Mouse (Mus musculus) hindbrain, embryonic 15.5 days (tissue): ENCODE results near the gene Cacng4. TPM values are rescaled to one million over a fixed set of nuclear protein-coding genes. Genes with fewer than 3 reads are reported as not detected.
A peak's percentile ranks its signal among the peaks of the same experiment; 100 is the strongest.

Experiments
- ATAC-seq: fragments of 200-750 bp; cut with Nextera tagmentation; 2 replicates; pipeline ENCODE4 v1.8.0; 2017; ENCODE audit warnings: low read depth, moderate number of reproducible peaks, moderate TSS enrichment; ENCODE audit not compliant: low FRiP score
- H3K27ac ChIP-seq: fragments of 300-500 bp; sonication (generic); replicated peaks from 2 replicates; pipeline ENCODE4 v1.5.1; 2015; ENCODE audit warnings: mild to moderate bottlenecking, inconsistent platforms
- H3K27me3 ChIP-seq: fragments of 300-500 bp; sonication (generic); 2 replicates; pipeline ENCODE4 v1.6.1; 2015; ENCODE audit warnings: control low read depth, inconsistent platforms
- H3K36me3 ChIP-seq: fragments of 300-500 bp; sonication (generic); 2 replicates; pipeline ENCODE4 v1.6.1; 2015; ENCODE audit warnings: control low read depth, inconsistent platforms
- H3K4me1 ChIP-seq: fragments of 300-500 bp; sonication (generic); replicated peaks from 2 replicates; pipeline ENCODE4 v1.6.1; 2015; ENCODE audit warnings: control low read depth, inconsistent platforms
- H3K4me2 ChIP-seq: fragments of 300-500 bp; sonication (generic); 2 replicates; pipeline ENCODE4 v1.6.1; 2015; ENCODE audit warnings: moderate library complexity, mild to moderate bottlenecking, inconsistent platforms
- H3K4me3 ChIP-seq: fragments of 300-500 bp; sonication (generic); 2 replicates; pipeline ENCODE4 v1.5.1; 2015; ENCODE audit warnings: mild to moderate bottlenecking, inconsistent platforms
- H3K9ac ChIP-seq: fragments of 300-500 bp; sonication (generic); 2 replicates; pipeline ENCODE4 v1.6.1; 2015; ENCODE audit warnings: inconsistent platforms
- H3K9me3 ChIP-seq: fragments of 300-500 bp; sonication (generic); 2 replicates; pipeline ENCODE4 v1.6.1; 2016; ENCODE audit warnings: control low read depth, inconsistent platforms
- WGBS: fragments of 180-500 bp; shearing (Covaris S2); methylation state at CpG from one replicate; pipeline ENCODE4 v1.1.7; 2015; 5-methylcytosine and 5-hydroxymethylcytosine counted together
- polyA plus RNA-seq: library from polyadenylated mRNA; unstranded; fragments of >200 nt; fragmentation: Nextera tagmentation; extraction: Ambion mirVana; gene quantifications from 2 replicates; pipeline ENCODE4 v1.2.1, GENCODE M21; 2015

Cacng4 gene
- polyA plus RNA-seq, 1 experiment from 2014 or later: 81.1 TPM

GRCm38 (mm10) chr11:107794103-107794493, 259 bp downstream of the Cacng4 start:
- Histone ChIP-seq H3K27me3 (no peaks in the 10 kb centered on the region), H3K27ac (peak overlapping the region; percentile 98), H3K4me2 (peak overlapping the region; percentile 76), H3K4me3 (peak overlapping the region; percentile 59), H3K9me3 (no peaks in the 10 kb centered on the region), H3K4me1 (peaks cover 59% of the 10 kb centered on the region), H3K9ac (peak overlapping the region; percentile 87), H3K36me3 (peaks cover 9% of the 10 kb centered on the region; the same call in 1 of the 2 replicates)
- under 1% methylated on average over 29 of the region's 41 CpGs for WGBS
- ATAC-seq: peak; percentile 46

- no peaks in the 10 kb centered on the region for H3K27me3 ChIP-seq
- H3K4me2 ChIP-seq: peak overlapping the region; percentile 76
- ATAC-seq: peak; percentile 50
- H3K27ac ChIP-seq: peak overlapping the region; percentile 98
- peak overlapping the region; percentile 87 for H3K9ac ChIP-seq
- WGBS: under 1% methylated on average over 62 of the region's 64 CpGs
- H3K4me1 ChIP-seq: peaks cover 55% of the 10 kb centered on the region
- H3K9me3 ChIP-seq: no peaks in the 10 kb centered on the region
- H3K4me3 ChIP-seq: peak overlapping the region; percentile 59
- H3K36me3 ChIP-seq: peaks cover 11% of the 10 kb centered on the region; the same call in 1 of the 2 replicates
Measured at GRCm38 (mm10) chr11:107793200-107794102, 906 bp downstream of the Cacng4 start.

- H3K27me3 ChIP-seq: no peaks in the 10 kb centered on the region
- peak overlapping the region; percentile 59 for H3K4me3 ChIP-seq
- peak overlapping the region; percentile 76 for H3K4me2 ChIP-seq
- peaks cover 11% of the 10 kb centered on the region; the same call in 1 of the 2 replicates for H3K36me3 ChIP-seq
- no peaks in the 10 kb centered on the region for H3K9me3 ChIP-seq
- H3K27ac ChIP-seq: peak overlapping the region; percentile 98
- peak; percentile 6; the same call in 1 of the 2 replicates for ATAC-seq
- peaks cover 51% of the 10 kb centered on the region for H3K4me1 ChIP-seq
- WGBS: 8% methylated on average over 9 of the region's 9 CpGs
- H3K9ac ChIP-seq: peak overlapping the region; percentile 87
Measured at GRCm38 (mm10) chr11:107792136-107792535, 2.2 kb downstream of the Cacng4 start.

GRCm38 (mm10) chr11:107785761-107786160, 8.6 kb downstream of the Cacng4 start:
- no peak for ATAC-seq
- no peaks in the 10 kb centered on the region for H3K9me3 ChIP-seq
- H3K4me1 ChIP-seq: peaks cover 24% of the 10 kb centered on the region
- no peak overlapping the region for H3K4me3 ChIP-seq
- H3K36me3 ChIP-seq: peaks cover 11% of the 10 kb centered on the region; the same call in 1 of the 2 replicates
- H3K4me2 ChIP-seq: no peak overlapping the region
- no peak overlapping the region for H3K9ac ChIP-seq
- no peak overlapping the region for H3K27ac ChIP-seq
- WGBS: 59% methylated on average over 3 of the region's 3 CpGs
- no peaks in the 10 kb centered on the region for H3K27me3 ChIP-seq

GRCm38 (mm10) chr11:107785288-107785687, 9.1 kb downstream of the Cacng4 start:
- H3K9ac ChIP-seq: no peak overlapping the region
- peaks cover 19% of the 10 kb centered on the region for H3K4me1 ChIP-seq
- peaks cover 11% of the 10 kb centered on the region; the same call in 1 of the 2 replicates for H3K36me3 ChIP-seq
- WGBS: 93% methylated on average over 1 of the region's 1 CpGs
- H3K4me2 ChIP-seq: no peak overlapping the region
- no peaks in the 10 kb centered on the region for H3K9me3 ChIP-seq
- H3K4me3 ChIP-seq: no peak overlapping the region
- H3K27me3 ChIP-seq: no peaks in the 10 kb centered on the region
- no peak overlapping the region for H3K27ac ChIP-seq
- no peak for ATAC-seq

- Histone ChIP-seq H3K4me1 (peaks cover 24% of the 10 kb centered on the region), H3K9me3 (no peaks in the 10 kb centered on the region), H3K4me2 (no peak overlapping the region), H3K9ac (no peak overlapping the region), H3K27ac (no peak overlapping the region), H3K27me3 (no peaks in the 10 kb centered on the region), H3K36me3 (0 out of 2 replicates have a peak, but pooled peaks cover 2% of the 10 kb centered on the region), H3K4me3 (no peak overlapping the region)
- WGBS: 89% methylated on average over 8 of the region's 8 CpGs
- no peak for ATAC-seq
Measured at GRCm38 (mm10) chr11:107783861-107784754, 10.2 kb downstream of the Cacng4 start.

GRCm38 (mm10) chr11:107782591-107782990, 11.8 kb downstream of the Cacng4 start:
- H3K27ac ChIP-seq: no peak overlapping the region
- peaks cover 35% of the 10 kb centered on the region for H3K4me1 ChIP-seq
- no peaks in the 10 kb centered on the region for H3K27me3 ChIP-seq
- no peak overlapping the region for H3K4me2 ChIP-seq
- ATAC-seq: 0 out of 2 replicates have a peak, but pooled peaks have one; percentile 24
- WGBS: 56% methylated on average over 5 of the region's 5 CpGs
- H3K36me3 ChIP-seq: no peaks in the 10 kb centered on the region
- no peaks in the 10 kb centered on the region for H3K9me3 ChIP-seq
- H3K4me3 ChIP-seq: no peak overlapping the region
- H3K9ac ChIP-seq: no peak overlapping the region

GRCm38 (mm10) chr11:107778859-107779258, 15.5 kb downstream of the Cacng4 start:
- Histone ChIP-seq H3K9ac (no peak overlapping the region), H3K27me3 (no peaks in the 10 kb centered on the region), H3K4me2 (no peak overlapping the region), H3K36me3 (no peaks in the 10 kb centered on the region), H3K27ac (peak overlapping the region; percentile 65), H3K4me3 (no peak overlapping the region), H3K4me1 (peaks cover 68% of the 10 kb centered on the region), H3K9me3 (no peaks in the 10 kb centered on the region)
- 21% methylated on average over 9 of the region's 9 CpGs for WGBS
- ATAC-seq: peak; percentile 39

GRCm38 (mm10) chr11:107777487-107777886, 16.9 kb downstream of the Cacng4 start:
- 21% methylated on average over 12 of the region's 12 CpGs for WGBS
- H3K9ac ChIP-seq: no peak overlapping the region
- H3K4me2 ChIP-seq: peak overlapping the region; percentile 34
- ATAC-seq: peak; percentile 5; the same call in 1 of the 2 replicates
- no peaks in the 10 kb centered on the region for H3K27me3 ChIP-seq
- peaks cover 73% of the 10 kb centered on the region for H3K4me1 ChIP-seq
- no peak overlapping the region for H3K4me3 ChIP-seq
- peak overlapping the region; percentile 65 for H3K27ac ChIP-seq
- no peaks in the 10 kb centered on the region for H3K9me3 ChIP-seq
- no peaks in the 10 kb centered on the region for H3K36me3 ChIP-seq

GRCm38 (mm10) chr11:107773312-107773711, 21.0 kb downstream of the Cacng4 start:
- Histone ChIP-seq H3K27me3 (no peaks in the 10 kb centered on the region), H3K4me2 (no peak overlapping the region), H3K9ac (no peak overlapping the region), H3K9me3 (no peaks in the 10 kb centered on the region), H3K4me3 (no peak overlapping the region), H3K27ac (no peak overlapping the region), H3K36me3 (no peaks in the 10 kb centered on the region), H3K4me1 (peaks cover 78% of the 10 kb centered on the region)
- ATAC-seq: no peak
- WGBS: 45% methylated on average over 8 of the region's 8 CpGs

- Histone ChIP-seq H3K4me3 (no peak overlapping the region), H3K27me3 (no peaks in the 10 kb centered on the region), H3K4me1 (peaks cover 78% of the 10 kb centered on the region), H3K4me2 (no peak overlapping the region), H3K9ac (no peak overlapping the region), H3K9me3 (no peaks in the 10 kb centered on the region), H3K36me3 (no peaks in the 10 kb centered on the region), H3K27ac (no peak overlapping the region)
- WGBS: 54% methylated on average over 6 of the region's 6 CpGs
- ATAC-seq: no peak
Measured at GRCm38 (mm10) chr11:107772002-107772401, 22.4 kb downstream of the Cacng4 start.
